8 mouse cellular contexts compared by ENCODE assay signal in genomic region chr7:38131186-38131585, GRCm38 (mm10). TPM values are rescaled to one million over a fixed set of nuclear protein-coding genes. Genes with fewer than 3 reads are reported as not detected.
DNase-seq lines count a peak whose midpoint lies in the region; ATAC-seq lines count a peak whose summit lies in the region.

No protein-coding gene starts in this region.

- ATAC-seq in forebrain, embryonic 11.5 days (replicated peaks; ENCODE audit: low FRiP score): no peak; the same call in 1 of the 2 replicates
- no peak; the same call in 1 of the 2 replicates for ATAC-seq in forebrain, embryonic 15.5 days (replicated peaks)
- ATAC-seq in erythroblast, adult 5-6 weeks (replicated peaks; ENCODE audit: low FRiP score, poor library complexity, severe bottlenecking): peak; percentile 57
- ATAC-seq in kidney, embryonic 16.5 days (ENCODE audit: low FRiP score, low TSS enrichment): peak; percentile 50; the same call in 1 of the 2 replicates
- peak; percentile 81 for ATAC-seq in megakaryocyte progenitor cell, adult 5-6 weeks (replicated peaks; ENCODE audit: poor library complexity)
- ATAC-seq in stomach, embryonic 16.5 days (ENCODE audit: insufficient read depth, low FRiP score): 0 out of 2 replicates have a peak, but pooled peaks have one; percentile 20

- WGBS in forebrain, embryonic 11.5 days: 37% methylated on average over 5 of the region's 5 CpGs
- WGBS in forebrain, embryonic 15.5 days: 30% methylated on average over 5 of the region's 5 CpGs
- WGBS in kidney, embryonic 16.5 days: 23% methylated on average over 5 of the region's 5 CpGs
- 28% methylated on average over 5 of the region's 5 CpGs for WGBS in stomach, embryonic 16.5 days

- 0 out of 2 replicates have a peak, but pooled peaks cover 2% of the 10 kb centered on the region for H3K4me1 ChIP-seq in forebrain, embryonic 11.5 days (replicated peaks; ENCODE audit: control insufficient read depth, insufficient read depth, low read length)
- H3K4me1 ChIP-seq in forebrain, embryonic 15.5 days: no peaks in the 10 kb centered on the region
- 0 out of 2 replicates have a peak, but pooled peaks cover 5% of the 10 kb centered on the region for H3K4me1 ChIP-seq in kidney, embryonic 16.5 days (ENCODE audit: insufficient read depth, low read length)
- no peaks in the 10 kb centered on the region for H3K4me1 ChIP-seq in stomach, embryonic 16.5 days (ENCODE audit: control insufficient read depth, insufficient read depth, low read length)

- no peaks in the 10 kb centered on the region for H3K36me3 ChIP-seq in forebrain, embryonic 11.5 days (ENCODE audit: control insufficient read depth, insufficient read depth, low read length)
- H3K36me3 ChIP-seq in forebrain, embryonic 15.5 days: no peaks in the 10 kb centered on the region
- no peaks in the 10 kb centered on the region for H3K36me3 ChIP-seq in kidney, embryonic 16.5 days (ENCODE audit: insufficient read depth, low read length)
- H3K36me3 ChIP-seq in stomach, embryonic 16.5 days (ENCODE audit: control insufficient read depth, insufficient read depth, low read length): no peaks in the 10 kb centered on the region

- DNase-seq in forebrain, embryonic 11.5 days (ENCODE audit: low spot score): peak; percentile 72
- DNase-seq in urinary bladder, postnatal 25 days (ENCODE audit: low spot score): peak; percentile 27
- DNase-seq in urinary bladder, postnatal 10 days (ENCODE audit: low spot score): no peak

- H3K9ac ChIP-seq in forebrain, embryonic 11.5 days (ENCODE audit: low read length): no peak overlapping the region
- H3K9ac ChIP-seq in forebrain, embryonic 15.5 days (replicated peaks): no peak overlapping the region
- H3K9ac ChIP-seq in kidney, embryonic 16.5 days (replicated peaks; ENCODE audit: low read length): no peak overlapping the region
- H3K9ac ChIP-seq in stomach, embryonic 16.5 days (ENCODE audit: low read length): 0 out of 2 replicates have a peak overlapping the region, but pooled peaks have one; percentile 10

- no peak overlapping the region for H3K4me3 ChIP-seq in forebrain, embryonic 11.5 days (ENCODE audit: low read depth, low read length)
- no peak overlapping the region for H3K4me3 ChIP-seq in forebrain, embryonic 15.5 days
- H3K4me3 ChIP-seq in kidney, embryonic 16.5 days (ENCODE audit: low read length): no peak overlapping the region
- H3K4me3 ChIP-seq in stomach, embryonic 16.5 days (replicated peaks; ENCODE audit: low read length): no peak overlapping the region

- no peaks in the 10 kb centered on the region for H3K9me3 ChIP-seq in forebrain, embryonic 11.5 days (ENCODE audit: control insufficient read depth, low read length)
- H3K9me3 ChIP-seq in forebrain, embryonic 15.5 days: no peaks in the 10 kb centered on the region
- H3K9me3 ChIP-seq in kidney, embryonic 16.5 days (ENCODE audit: low read length): no peaks in the 10 kb centered on the region
- H3K9me3 ChIP-seq in stomach, embryonic 16.5 days (replicated peaks; ENCODE audit: control insufficient read depth, low read length): no peaks in the 10 kb centered on the region

- H3K27me3 ChIP-seq in forebrain, embryonic 11.5 days (ENCODE audit: control insufficient read depth, insufficient read depth, low read length): no peaks in the 10 kb centered on the region
- no peaks in the 10 kb centered on the region for H3K27me3 ChIP-seq in forebrain, embryonic 15.5 days
- no peaks in the 10 kb centered on the region for H3K27me3 ChIP-seq in kidney, embryonic 16.5 days (ENCODE audit: insufficient read depth, low read length)
- no peaks in the 10 kb centered on the region for H3K27me3 ChIP-seq in stomach, embryonic 16.5 days (ENCODE audit: control insufficient read depth, insufficient read depth, low read length)

- no peak overlapping the region for H3K4me2 ChIP-seq in forebrain, embryonic 11.5 days (ENCODE audit: low read depth, low read length, severe bottlenecking)
- H3K4me2 ChIP-seq in forebrain, embryonic 15.5 days (replicated peaks): no peak overlapping the region
- H3K4me2 ChIP-seq in kidney, embryonic 16.5 days (replicated peaks; ENCODE audit: low read depth, low read length): no peak overlapping the region
- no peak overlapping the region for H3K4me2 ChIP-seq in stomach, embryonic 16.5 days (ENCODE audit: low read depth, low read length)

- H3K27ac ChIP-seq in forebrain, embryonic 11.5 days (ENCODE audit: low read depth, low read length): no peak overlapping the region
- no peak overlapping the region for H3K27ac ChIP-seq in forebrain, embryonic 15.5 days (replicated peaks)
- no peak overlapping the region for H3K27ac ChIP-seq in kidney, embryonic 16.5 days (ENCODE audit: low read length)
- H3K27ac ChIP-seq in stomach, embryonic 16.5 days (ENCODE audit: low read length): no peak overlapping the region

RNA-seq across cellular contexts. Expression of gene Ccne1, which starts 23.9 kb away (rescaled TPM):
- polyA plus RNA-seq in forebrain, embryonic 11.5 days (2014; fragmentation: Nextera tagmentation; extraction: Ambion mirVana): 68.6 and 71.1 TPM in 2 replicates
- polyA plus RNA-seq in forebrain, embryonic 15.5 days (2015; fragmentation: Nextera tagmentation; extraction: Ambion mirVana): 13.9 and 16.4 TPM in 2 replicates
- total RNA-seq in erythroblast, adult 5-6 weeks (2015; ENCODE audit: low replicate concordance): 18.8 and 62.1 TPM in 2 replicates
- 50.2 and 65.5 TPM in 2 replicates for total RNA-seq in erythroblast, adult 5-6 weeks (2017; ENCODE audit: low replicate concordance)
- polyA plus RNA-seq in kidney, embryonic 16.5 days (2015; fragmentation: Nextera tagmentation; extraction: Ambion mirVana): 59.9 and 63.7 TPM in 2 replicates
- total RNA-seq in megakaryocyte progenitor cell, adult 5-6 weeks (2015): 17.0 and 20.3 TPM in 2 replicates
- 29.3 and 32.4 TPM in 2 replicates for total RNA-seq in megakaryocyte progenitor cell, adult 5-6 weeks (2017)
- polyA plus RNA-seq in stomach, embryonic 16.5 days (2015; fragmentation: Nextera tagmentation; extraction: Ambion mirVana): 52.9 and 55.2 TPM in 2 replicates

RNA-seq across cellular contexts. Expression of gene 1600014C10Rik, which starts 51.8 kb away (rescaled TPM):
- 12.7 and 13.9 TPM in 2 replicates for polyA plus RNA-seq in forebrain, embryonic 11.5 days (2014; fragmentation: Nextera tagmentation; extraction: Ambion mirVana)
- 16.8 and 17.7 TPM in 2 replicates for polyA plus RNA-seq in forebrain, embryonic 15.5 days (2015; fragmentation: Nextera tagmentation; extraction: Ambion mirVana)
- 4.8 and 10.6 TPM in 2 replicates for total RNA-seq in erythroblast, adult 5-6 weeks (2015; ENCODE audit: low replicate concordance)
- 7.7 and 8.8 TPM in 2 replicates for total RNA-seq in erythroblast, adult 5-6 weeks (2017; ENCODE audit: low replicate concordance)
- 17.6 and 18.9 TPM in 2 replicates for polyA plus RNA-seq in kidney, embryonic 16.5 days (2015; fragmentation: Nextera tagmentation; extraction: Ambion mirVana)
- 18.8 and 19.5 TPM in 2 replicates for total RNA-seq in megakaryocyte progenitor cell, adult 5-6 weeks (2015)
- 22.7 and 29.4 TPM in 2 replicates for total RNA-seq in megakaryocyte progenitor cell, adult 5-6 weeks (2017)
- 15.9 and 17.0 TPM in 2 replicates for polyA plus RNA-seq in stomach, embryonic 16.5 days (2015; fragmentation: Nextera tagmentation; extraction: Ambion mirVana)

Comparison
In these comparisons a context has a peak if more than half of its experiments do, and no peak if none do; other contexts are left out.
1. ATAC-seq: peak in erythroblast, adult 5-6 weeks (single experiment), kidney, embryonic 16.5 days (single experiment), megakaryocyte progenitor cell, adult 5-6 weeks (single experiment) and stomach, embryonic 16.5 days (single experiment); none in forebrain, embryonic 11.5 days (single experiment) and forebrain, embryonic 15.5 days (single experiment).